Mouse (Mus musculus) thymus, adult 2 months (tissue): ENCODE measurements around the gene Car11.

ENCODE experiments used
- CTCF ChIP-seq: fragments of 200-500 bp; IDR thresholded peaks from 2 replicates; pipeline ENCODE4 v1.5.1; 2012; ENCODE audit warnings: mild to moderate bottlenecking, control low read depth, low read length, moderate library complexity, borderline replicate concordance; ENCODE audit not compliant: control insufficient read depth, poor library complexity, insufficient read depth; ENCODE audit errors: extremely low read depth
- POLR2A ChIP-seq: fragments of 200-500 bp; IDR thresholded peaks from 2 replicates; pipeline ENCODE4 v1.6.1; 2012; ENCODE audit warnings: mild to moderate bottlenecking, low read length, control low read depth, moderate library complexity; ENCODE audit not compliant: control insufficient read depth, poor library complexity, insufficient read depth; ENCODE audit errors: extremely low read depth

- TF ChIP-seq POLR2A = peak; percentile 78
- TF ChIP-seq CTCF = 0 out of 2 replicates have a peak, but pooled peaks have one; percentile 43
These were observed 15.6 kb downstream of the Car11 start, which contains the start of gene Rpl18 for GRCm38 (mm10) chr7:45715090-45715708.
